ENCODE assay signal across 16 mouse cellular contexts in the genomic region with DNA sequence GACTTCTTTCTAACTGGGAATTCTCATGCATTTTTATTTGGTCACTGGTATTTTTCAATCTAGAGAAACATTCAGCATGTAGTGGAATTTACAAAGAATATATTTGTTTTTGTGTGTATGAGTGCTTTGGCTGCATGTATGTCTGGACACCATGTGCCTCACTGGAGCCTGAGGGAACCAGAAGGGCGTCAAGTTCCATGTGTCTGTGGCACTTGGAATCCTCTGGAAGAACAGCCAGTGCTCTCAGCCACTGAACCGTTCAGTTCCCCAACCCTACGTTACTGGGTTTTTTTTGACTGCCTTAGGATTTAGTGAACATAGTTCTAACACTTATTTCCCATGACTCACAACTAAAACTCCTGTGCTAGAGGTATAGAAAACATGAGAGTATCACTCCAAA.
"Had no signal": no experiment of that assay in that cellular context is flagged by ENCODE, and none has a peak within 500 bp of the region (broad histone marks: within the 10 kb centered on the region; RNA-seq: fewer than 3 reads in every experiment).

No protein-coding gene starts in this region.

- H3K27ac ChIP-seq: kidney, postnatal 0 days; limb, embryonic 15.5 days; midbrain, embryonic 12.5 days; neural tube, embryonic 13.5 days had no signal

- H3K27me3 ChIP-seq: limb, embryonic 15.5 days; megakaryocyte, embryonic 14.5 days; midbrain, embryonic 12.5 days; neural tube, embryonic 13.5 days had no signal

- H3K4me2 ChIP-seq: limb, embryonic 15.5 days; lung, embryonic 14.5 days; midbrain, embryonic 12.5 days; neural tube, embryonic 13.5 days had no signal

- DNase-seq: kidney, adult 8-10 months; layer of hippocampus, adult 9-11 months; layer of hippocampus, postnatal 36 days; lung, embryonic 14.5 days; lung, postnatal 10 days; lung, postnatal 4 days; retina, postnatal 1 day; right cerebral cortex, postnatal 4 days; thymus, postnatal 36 days had no signal

- H3K36me3 ChIP-seq: limb, embryonic 15.5 days; midbrain, embryonic 12.5 days; neural tube, embryonic 13.5 days had no signal

- ATAC-seq: intestine, postnatal 0 days; midbrain, embryonic 16.5 days had no signal

- H3K9ac ChIP-seq: limb, embryonic 15.5 days; lung, embryonic 14.5 days; midbrain, embryonic 12.5 days; neural tube, embryonic 13.5 days had no signal

- H3K4me3 ChIP-seq: limb, embryonic 15.5 days; megakaryocyte, embryonic 14.5 days; midbrain, embryonic 12.5 days; neural tube, embryonic 13.5 days had no signal

- H3K9me3 ChIP-seq: limb, embryonic 15.5 days had no signal
